12 mouse cellular contexts compared by ENCODE assay signal in genomic region chr19:55097396-55097967, GRCm38 (mm10). TPM values are rescaled to one million over a fixed set of nuclear protein-coding genes. Genes with fewer than 3 reads are reported as not detected.
DNase-seq lines count a peak whose midpoint lies in the region; ATAC-seq and TF ChIP-seq lines count a peak whose summit lies in the region.
"Had no signal": no experiment of that assay in that cellular context is flagged by ENCODE, and none has a peak within 500 bp of the region (broad histone marks: within the 10 kb centered on the region; RNA-seq: fewer than 3 reads in every experiment).

No protein-coding gene starts in this region.

- DNase-seq in lung, postnatal 0 days (ENCODE audit: low spot score): peak; percentile 44
- DNase-seq in lung, postnatal 25 days (ENCODE audit: low spot score): no peak
- no peak for DNase-seq in urinary bladder, postnatal 10 days (ENCODE audit: low spot score)
- DNase-seq: adrenal gland, adult 8-10 months; layer of hippocampus, adult 9-11 months had no signal

- no peak for TF ChIP-seq CTCF in lung, postnatal 0 days (IDR thresholded peaks at IDR 0.05)
- no peak for TF ChIP-seq CTCF in intestine, postnatal 0 days (IDR thresholded peaks at IDR 0.05; ENCODE audit: low read depth)

- no peak for ATAC-seq in hindbrain, embryonic 15.5 days (ENCODE audit: low FRiP score, low read depth)
- ATAC-seq in hindbrain, embryonic 13.5 days (ENCODE audit: low FRiP score): no peak
- no peak for ATAC-seq in lung, postnatal 0 days
- no peak for ATAC-seq in intestine, postnatal 0 days
- ATAC-seq in stomach, embryonic 14.5 days (ENCODE audit: insufficient number of reproducible peaks, insufficient read depth, low FRiP score, low read depth): no peak
- ATAC-seq in forebrain, embryonic 15.5 days (replicated peaks): no peak
- ATAC-seq: Patski had no signal

- H3K9ac ChIP-seq in hindbrain, embryonic 15.5 days: no peak overlapping the region
- H3K9ac ChIP-seq in hindbrain, embryonic 13.5 days: no peak overlapping the region
- no peak overlapping the region for H3K9ac ChIP-seq in lung, postnatal 0 days (replicated peaks; ENCODE audit: low read depth)
- H3K9ac ChIP-seq in intestine, postnatal 0 days (ENCODE audit: low read depth, low read length): no peak overlapping the region
- H3K9ac ChIP-seq in stomach, embryonic 14.5 days (replicated peaks; ENCODE audit: low read depth, low read length): no peak overlapping the region
- H3K9ac ChIP-seq in forebrain, embryonic 15.5 days (replicated peaks): no peak overlapping the region

- no peaks in the 10 kb centered on the region for H3K27me3 ChIP-seq in hindbrain, embryonic 15.5 days
- H3K27me3 ChIP-seq in hindbrain, embryonic 13.5 days: no peaks in the 10 kb centered on the region
- no peaks in the 10 kb centered on the region for H3K27me3 ChIP-seq in lung, postnatal 0 days (replicated peaks; ENCODE audit: insufficient read depth, low read length)
- H3K27me3 ChIP-seq in intestine, postnatal 0 days (replicated peaks; ENCODE audit: control insufficient read depth, insufficient read depth, low read length): no peaks in the 10 kb centered on the region
- no peaks in the 10 kb centered on the region for H3K27me3 ChIP-seq in stomach, embryonic 14.5 days (ENCODE audit: control insufficient read depth, insufficient read depth, low read length)
- H3K27me3 ChIP-seq in forebrain, embryonic 15.5 days: no peaks in the 10 kb centered on the region
- H3K27me3 ChIP-seq: heart, embryonic 13.5 days; Patski had no signal

- 68% methylated on average over 9 of the region's 9 CpGs for WGBS in hindbrain, embryonic 15.5 days
- WGBS in hindbrain, embryonic 13.5 days: 71% methylated on average over 9 of the region's 9 CpGs
- 11% methylated on average over 9 of the region's 9 CpGs for WGBS in lung, postnatal 0 days
- WGBS in intestine, postnatal 0 days: 27% methylated on average over 9 of the region's 9 CpGs
- WGBS in stomach, embryonic 14.5 days: 20% methylated on average over 9 of the region's 9 CpGs
- 81% methylated on average over 9 of the region's 9 CpGs for WGBS in forebrain, embryonic 15.5 days

- no peaks in the 10 kb centered on the region for H3K9me3 ChIP-seq in hindbrain, embryonic 15.5 days
- no peaks in the 10 kb centered on the region for H3K9me3 ChIP-seq in hindbrain, embryonic 13.5 days
- H3K9me3 ChIP-seq in lung, postnatal 0 days (ENCODE audit: low read length): no peaks in the 10 kb centered on the region
- no peaks in the 10 kb centered on the region for H3K9me3 ChIP-seq in intestine, postnatal 0 days (ENCODE audit: control insufficient read depth)
- no peaks in the 10 kb centered on the region for H3K9me3 ChIP-seq in stomach, embryonic 14.5 days (ENCODE audit: control insufficient read depth, low read depth, low read length)
- H3K9me3 ChIP-seq in forebrain, embryonic 15.5 days: no peaks in the 10 kb centered on the region
- H3K9me3 ChIP-seq: heart, embryonic 13.5 days had no signal

- H3K4me2 ChIP-seq in hindbrain, embryonic 15.5 days: peak overlapping the region; percentile 88
- no peak overlapping the region for H3K4me2 ChIP-seq in hindbrain, embryonic 13.5 days
- H3K4me2 ChIP-seq in lung, postnatal 0 days (replicated peaks; ENCODE audit: low read depth, low read length): peak overlapping the region; percentile 95; the same call in 1 of the 2 replicates
- 0 out of 2 replicates have a peak overlapping the region, but pooled peaks have one; percentile 97 for H3K4me2 ChIP-seq in intestine, postnatal 0 days (replicated peaks; ENCODE audit: low read depth)
- H3K4me2 ChIP-seq in stomach, embryonic 14.5 days (replicated peaks; ENCODE audit: low read depth, low read length): 0 out of 2 replicates have a peak overlapping the region, but pooled peaks have one; percentile 20
- H3K4me2 ChIP-seq in forebrain, embryonic 15.5 days (replicated peaks): no peak overlapping the region

- no peak overlapping the region for H3K4me3 ChIP-seq in hindbrain, embryonic 15.5 days
- no peak overlapping the region for H3K4me3 ChIP-seq in hindbrain, embryonic 13.5 days
- H3K4me3 ChIP-seq in lung, postnatal 0 days (ENCODE audit: low read depth, low read length): no peak overlapping the region
- no peak overlapping the region for H3K4me3 ChIP-seq in intestine, postnatal 0 days (ENCODE audit: low read depth, low read length)
- H3K4me3 ChIP-seq in stomach, embryonic 14.5 days (ENCODE audit: low read depth, low read length): no peak overlapping the region
- H3K4me3 ChIP-seq in forebrain, embryonic 15.5 days: no peak overlapping the region

- H3K4me1 ChIP-seq in hindbrain, embryonic 15.5 days (replicated peaks): peaks cover 22% of the 10 kb centered on the region
- H3K4me1 ChIP-seq in hindbrain, embryonic 13.5 days (replicated peaks): peaks cover 27% of the 10 kb centered on the region
- H3K4me1 ChIP-seq in lung, postnatal 0 days (ENCODE audit: insufficient read depth, low read depth, low read length): peaks cover 15% of the 10 kb centered on the region; the same call in 1 of the 2 replicates
- peaks cover 10% of the 10 kb centered on the region; the same call in 1 of the 2 replicates for H3K4me1 ChIP-seq in intestine, postnatal 0 days (replicated peaks; ENCODE audit: control insufficient read depth, insufficient read depth, low read length)
- H3K4me1 ChIP-seq in stomach, embryonic 14.5 days (ENCODE audit: control insufficient read depth, insufficient read depth, low read length): peaks cover 13% of the 10 kb centered on the region; the same call in 1 of the 2 replicates
- H3K4me1 ChIP-seq in forebrain, embryonic 15.5 days: peaks cover 18% of the 10 kb centered on the region

- TF ChIP-seq EP300 in lung, postnatal 0 days (IDR thresholded peaks at IDR 0.05): no peak

- H3K36me3 ChIP-seq in hindbrain, embryonic 15.5 days: peaks cover 17% of the 10 kb centered on the region; the same call in 1 of the 2 replicates
- peaks cover 27% of the 10 kb centered on the region for H3K36me3 ChIP-seq in hindbrain, embryonic 13.5 days
- 0 out of 2 replicates have a peak, but pooled peaks cover 4% of the 10 kb centered on the region for H3K36me3 ChIP-seq in lung, postnatal 0 days (ENCODE audit: insufficient read depth, low read length)
- peaks cover 16% of the 10 kb centered on the region; the same call in 1 of the 2 replicates for H3K36me3 ChIP-seq in intestine, postnatal 0 days (ENCODE audit: control insufficient read depth, insufficient read depth)
- H3K36me3 ChIP-seq in stomach, embryonic 14.5 days (ENCODE audit: control insufficient read depth, insufficient read depth, low read length): peaks cover 17% of the 10 kb centered on the region; the same call in 1 of the 2 replicates
- H3K36me3 ChIP-seq in forebrain, embryonic 15.5 days: peaks cover 11% of the 10 kb centered on the region; the same call in 1 of the 2 replicates

- no peak overlapping the region for H3K27ac ChIP-seq in hindbrain, embryonic 15.5 days (replicated peaks)
- no peak overlapping the region for H3K27ac ChIP-seq in hindbrain, embryonic 13.5 days
- H3K27ac ChIP-seq in lung, postnatal 0 days (ENCODE audit: low read length): 0 out of 2 replicates have a peak overlapping the region, but pooled peaks have one; percentile 33
- no peak overlapping the region for H3K27ac ChIP-seq in intestine, postnatal 0 days (ENCODE audit: low read depth, low read length)
- H3K27ac ChIP-seq in stomach, embryonic 14.5 days (ENCODE audit: low read length): no peak overlapping the region
- no peak overlapping the region for H3K27ac ChIP-seq in forebrain, embryonic 15.5 days (replicated peaks)
- H3K27ac ChIP-seq: heart, embryonic 13.5 days had no signal

RNA-seq across cellular contexts. Expression of gene Gpam, which starts 29.6 kb away (rescaled TPM):
- polyA plus RNA-seq in hindbrain, embryonic 15.5 days (2015; fragmentation: Nextera tagmentation; extraction: Ambion mirVana): 22.6 and 23.6 TPM in 2 replicates
- polyA plus RNA-seq in hindbrain, embryonic 13.5 days (2015; fragmentation: Nextera tagmentation; extraction: Ambion mirVana): 22.5 and 22.8 TPM in 2 replicates
- polyA plus RNA-seq in lung, postnatal 0 days (2015; fragmentation: Nextera tagmentation; extraction: Ambion mirVana): 41.4 and 51.8 TPM in 2 replicates
- 6.3 and 6.6 TPM in 2 replicates for polyA plus RNA-seq in intestine, postnatal 0 days (2015; fragmentation: Nextera tagmentation; extraction: Ambion mirVana)
- 16.6 and 17.7 TPM in 2 replicates for polyA plus RNA-seq in stomach, embryonic 14.5 days (2014; fragmentation: Nextera tagmentation; extraction: Ambion mirVana)
- 22.1 and 22.3 TPM in 2 replicates for polyA plus RNA-seq in forebrain, embryonic 15.5 days (2015; fragmentation: Nextera tagmentation; extraction: Ambion mirVana)

Comparison
In these comparisons a context has a peak if more than half of its experiments do, and no peak if none do; other contexts are left out.
1. H3K4me2 ChIP-seq: peak in hindbrain, embryonic 15.5 days (single experiment), lung, postnatal 0 days (single experiment), intestine, postnatal 0 days (single experiment) and stomach, embryonic 14.5 days (single experiment); none in hindbrain, embryonic 13.5 days (single experiment) and forebrain, embryonic 15.5 days (single experiment).